Mouse (Mus musculus): ENCODE measurements at regions not wholly inside any gene's neighbourhood (a gene's known extent, or its start where the extent isn't known, plus 50 kb on each side); places are given as distances from the start of the nearest gene placed in this dataset.

- DNase-seq (ENCODE audit: low read depth): no peak
Measured at GRCm38 (mm10) chr1:126918876-126919275, 88.3 kb upstream of the Nckap5 start.

DNA sequence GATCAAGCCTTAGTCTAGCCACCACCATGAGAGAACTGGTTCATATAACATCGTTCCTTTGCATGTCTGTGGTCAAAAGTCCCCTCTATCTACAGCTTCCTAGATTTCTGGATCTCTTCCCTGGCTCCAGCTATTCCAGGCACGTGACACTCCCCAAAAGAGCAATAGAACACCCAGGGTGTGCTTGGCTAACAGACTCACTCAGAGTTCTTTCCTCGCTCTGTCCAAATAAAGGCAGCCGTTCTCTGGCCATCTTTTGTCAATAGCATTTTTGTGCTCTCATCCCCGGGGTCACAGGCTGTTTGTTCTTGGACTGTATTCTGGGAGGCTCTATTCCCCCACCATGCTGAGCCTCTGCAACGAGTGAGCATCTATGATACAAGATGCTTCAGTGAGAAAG, 87.3 kb upstream of the Nckap5 start:
- DNase-seq (ENCODE audit: low read depth): no peak

DNA sequence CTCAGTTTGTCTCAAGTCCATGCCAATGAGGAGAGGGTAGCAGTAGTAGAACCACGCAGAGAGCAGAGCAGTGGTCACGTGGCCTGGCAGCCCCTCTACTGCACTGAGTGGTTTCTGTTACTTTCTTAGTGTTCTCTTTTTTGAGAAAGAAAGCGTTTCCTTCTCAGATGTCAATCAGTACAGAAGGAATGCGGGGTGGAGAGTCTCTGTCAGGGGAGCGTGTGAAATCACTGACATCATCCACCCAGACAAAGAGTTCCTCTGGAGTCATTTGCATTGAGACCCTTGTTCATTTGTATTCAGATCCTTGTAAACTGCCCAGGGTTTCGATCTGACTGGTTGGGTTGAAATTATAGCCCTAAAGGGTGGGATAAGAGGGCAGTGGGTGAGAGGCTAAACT, 85.8 kb upstream of the Nckap5 start:
- no peak for DNase-seq (ENCODE audit: low read depth)

DNA sequence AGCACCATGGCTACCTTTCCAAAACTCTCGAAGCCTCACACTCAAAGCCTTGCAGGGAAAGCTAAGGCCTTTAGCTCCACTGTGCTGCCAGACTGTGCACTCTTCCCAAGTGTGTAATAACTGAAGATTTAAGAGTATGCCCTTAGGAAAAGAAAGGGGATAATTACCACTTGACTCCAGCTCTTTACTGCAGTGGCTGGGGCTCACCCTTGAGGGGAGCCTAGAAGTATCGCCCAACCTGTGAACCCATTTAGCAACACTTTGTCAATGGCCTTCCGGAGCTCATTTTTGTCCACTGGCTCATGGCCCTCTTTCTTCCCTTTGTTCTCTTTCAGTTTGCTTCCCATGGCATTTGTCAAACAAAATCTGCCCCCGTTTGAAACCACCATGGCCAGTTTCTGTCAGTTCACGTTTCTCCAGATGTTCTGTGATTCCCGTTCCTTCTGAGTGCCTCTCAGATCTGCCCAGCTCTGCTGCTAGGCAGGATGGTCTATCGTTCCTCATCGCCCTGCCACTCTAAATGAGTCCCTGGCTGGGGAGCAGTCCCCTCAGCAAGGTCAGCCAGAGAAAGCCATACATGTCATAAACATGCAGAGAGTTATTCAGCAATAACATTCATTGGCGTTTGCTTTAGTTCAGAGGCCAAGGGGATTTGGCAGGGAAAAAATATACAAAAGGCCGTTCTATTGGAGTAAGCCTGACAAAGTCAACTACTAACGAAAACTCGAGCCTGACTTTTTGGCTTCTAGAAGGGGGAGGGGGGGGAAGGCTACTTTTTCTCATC, 80.9 kb upstream of the Nckap5 start:
- DNase-seq (ENCODE audit: low read depth): no peak

DNA sequence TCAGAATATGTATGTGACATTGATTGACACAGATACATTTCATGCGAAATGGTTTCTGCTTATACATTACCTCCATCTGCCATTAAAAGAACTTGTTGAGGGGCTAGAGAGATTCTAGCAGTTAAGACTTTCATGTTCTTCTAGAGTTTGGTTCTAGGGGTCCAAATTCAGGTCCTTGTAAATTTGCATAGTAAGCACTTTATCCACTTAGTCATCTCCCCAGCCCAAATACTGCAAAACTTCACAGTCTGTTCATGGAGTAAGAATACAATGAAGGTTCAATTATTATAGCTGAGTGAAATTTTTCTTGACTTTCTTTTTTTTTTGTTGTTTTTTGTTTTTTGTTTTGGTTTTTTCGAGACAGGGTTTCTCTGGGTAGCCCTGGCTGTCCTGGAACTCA, 76.8 kb upstream of the Nckap5 start:
- DNase-seq (ENCODE audit: low read depth): no peak

GRCm38 (mm10) chr1:126898484-126898883, 67.9 kb upstream of the Nckap5 start:
- DNase-seq (ENCODE audit: low read depth): no peak

DNA sequence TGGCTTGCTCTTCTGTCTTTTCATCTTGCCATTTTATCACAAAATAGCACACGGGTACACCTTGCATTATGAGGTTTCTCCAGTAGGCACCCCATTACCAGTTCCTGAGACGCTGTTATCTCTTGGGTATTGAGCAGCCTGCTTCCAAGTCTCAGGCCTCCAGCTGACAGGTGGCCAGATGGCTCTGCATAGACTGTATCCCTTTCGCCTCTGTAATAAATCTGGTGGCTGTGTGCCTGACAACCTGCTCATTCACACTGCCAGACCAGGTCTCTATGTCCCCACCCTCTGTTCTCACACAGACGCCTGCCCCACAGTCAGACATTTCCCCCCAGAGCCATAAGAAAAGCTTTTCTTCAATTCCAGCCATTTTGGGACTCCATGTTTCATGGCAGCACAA, 66.3 kb upstream of the Nckap5 start:
- DNase-seq (ENCODE audit: low read depth): no peak

DNA sequence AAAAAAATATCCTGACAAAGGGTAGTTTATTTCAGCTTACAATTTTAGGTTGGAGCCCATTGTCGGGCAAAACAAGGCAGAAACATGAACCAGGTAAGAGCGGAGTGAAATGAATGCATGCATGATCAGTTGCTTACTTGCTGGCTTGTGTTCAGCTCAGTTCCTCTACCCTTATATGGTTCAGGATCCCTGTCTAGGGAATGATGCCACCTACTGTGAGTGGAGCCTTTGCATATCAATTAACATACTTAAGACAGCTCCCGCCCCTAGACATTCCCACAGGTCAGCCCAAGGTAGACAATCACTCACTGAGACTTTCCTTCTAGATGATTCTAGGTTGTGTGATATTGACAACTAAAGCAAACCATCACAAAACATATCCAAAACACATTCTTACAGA, 50.2 kb upstream of the Nckap5 start:
- no peak for DNase-seq (ENCODE audit: low read depth)

Data from fibroblast of lung, adult 2 months (primary cell).